Mouse (Mus musculus) CD8-positive naive resting alpha-beta T cell, adult 57 days (primary cell): ENCODE data around the gene Olfr656. TPM values are rescaled to one million over a fixed set of nuclear protein-coding genes. Genes with fewer than 3 reads are reported as not detected.

ENCODE experiments used
- total RNA-seq: library from RNA; stranded (reverse); gene quantifications from one replicate; pipeline ENCODE4 v1.2.4, GENCODE M21; 2023

The Olfr656 gene
- total RNA-seq: not detected

DNA sequence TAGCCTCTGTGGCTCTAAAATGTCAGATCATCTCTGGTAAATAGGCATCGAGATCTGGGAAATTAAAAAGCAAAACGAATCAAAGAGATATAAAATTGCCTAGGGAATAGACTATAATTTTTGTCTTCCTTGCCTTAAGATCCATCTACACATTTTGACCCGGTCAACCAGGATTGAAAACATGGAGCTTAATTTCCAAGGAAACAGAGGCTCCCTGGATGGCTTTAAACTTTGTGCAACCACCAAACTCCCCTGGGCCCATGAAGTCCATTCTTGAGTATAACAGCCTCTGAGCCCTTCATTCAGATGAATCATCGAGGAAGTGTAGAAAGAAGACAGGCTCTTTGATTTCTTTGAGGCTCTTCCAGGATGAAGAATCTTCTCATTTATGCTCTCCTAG, at the start of gene Olfr656:
Gene Olfr656 (plus strand): TSS at position 301 of the 400 bp plus-strand sequence.

DNA sequence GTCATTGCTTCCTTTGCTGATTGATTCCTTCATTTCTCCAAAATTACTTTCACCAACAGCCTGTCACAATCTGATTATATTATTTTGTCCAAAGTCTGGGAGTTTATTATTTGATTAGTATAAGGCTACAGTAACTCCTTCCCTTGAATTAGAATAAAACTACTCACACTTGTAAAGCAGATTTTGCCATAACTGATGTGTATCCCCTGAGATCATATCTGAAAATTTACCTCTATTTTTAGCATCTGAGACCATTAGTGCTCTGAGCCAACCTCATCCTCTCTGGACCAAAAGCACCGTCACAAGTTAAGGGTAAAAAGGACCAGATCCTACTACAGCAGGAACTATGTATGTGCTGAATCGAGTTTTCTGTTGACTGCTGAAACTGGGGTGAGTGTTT, 36.7 kb upstream of the Olfr656 start, which contains the start of gene Olfr653:
Gene Olfr653 (plus strand): TSS at position 301 of the 400 bp plus-strand sequence.

DNA sequence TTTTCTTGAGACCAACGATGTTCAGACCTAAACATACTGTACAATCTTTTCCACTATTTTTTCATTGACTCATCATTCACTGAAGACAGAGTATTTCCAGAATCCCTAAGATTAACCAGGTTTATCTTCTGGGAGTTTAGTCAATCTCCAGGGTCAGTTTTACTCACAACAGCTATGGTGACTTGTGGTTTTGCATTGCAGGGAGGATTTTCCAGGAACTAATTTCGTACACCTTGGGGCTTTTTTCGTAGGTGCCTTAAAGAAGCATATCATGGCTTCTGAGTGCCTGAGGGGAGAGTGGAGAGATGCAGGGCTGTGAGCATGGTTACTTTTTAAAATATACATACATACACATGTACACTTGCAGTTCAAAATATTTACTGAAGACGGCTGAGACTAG, 27.0 kb upstream of the Olfr656 start, which contains the start of gene Olfr654:
Gene Olfr654 (plus strand): TSS at position 301 of the 400 bp plus-strand sequence.

DNA sequence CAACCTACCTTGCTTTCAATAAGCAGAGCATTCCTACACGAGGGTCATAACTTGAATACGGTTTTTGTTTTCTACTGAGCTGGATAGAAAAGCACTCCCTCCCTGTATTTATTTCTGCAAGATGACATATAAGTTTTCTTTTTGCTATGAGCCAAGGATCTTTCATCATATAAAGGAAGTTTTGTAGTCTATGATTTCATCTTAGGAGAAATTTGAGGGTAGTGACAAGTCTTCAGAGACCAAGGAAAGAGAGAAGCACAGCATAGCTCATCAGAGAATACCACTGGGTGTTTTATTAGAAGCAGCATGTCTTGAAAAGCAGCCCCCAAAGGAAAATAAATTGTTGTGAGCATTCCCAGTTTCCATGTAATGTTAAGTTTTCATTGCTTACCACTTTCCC, 12.1 kb upstream of the Olfr656 start, which contains the start of gene Olfr655:
Gene Olfr655 (minus strand): TSS at position 101 of the 400 bp plus-strand sequence.

DNA sequence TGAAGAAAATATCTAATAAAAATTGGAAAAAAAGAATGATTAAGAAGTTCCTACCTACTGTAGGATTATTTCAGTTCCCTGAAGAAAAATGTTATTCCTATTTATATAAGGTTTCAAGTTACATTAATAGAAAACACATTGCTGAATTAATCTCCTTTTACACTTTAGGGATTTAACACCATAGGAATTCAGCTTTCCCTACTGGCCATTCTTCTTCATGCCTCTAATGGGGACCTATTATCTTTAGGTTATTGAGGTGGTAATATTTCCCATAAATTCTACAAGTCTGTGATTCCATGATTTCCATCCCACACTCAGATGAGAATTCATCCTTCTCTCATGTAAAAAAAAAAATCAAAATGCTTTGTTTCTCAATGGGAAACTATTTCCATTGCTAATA, 10.7 kb downstream of the Olfr656 start, which contains the start of gene Olfr657:
Gene Olfr657 (plus strand): TSS at position 301 of the 400 bp plus-strand sequence.

DNA sequence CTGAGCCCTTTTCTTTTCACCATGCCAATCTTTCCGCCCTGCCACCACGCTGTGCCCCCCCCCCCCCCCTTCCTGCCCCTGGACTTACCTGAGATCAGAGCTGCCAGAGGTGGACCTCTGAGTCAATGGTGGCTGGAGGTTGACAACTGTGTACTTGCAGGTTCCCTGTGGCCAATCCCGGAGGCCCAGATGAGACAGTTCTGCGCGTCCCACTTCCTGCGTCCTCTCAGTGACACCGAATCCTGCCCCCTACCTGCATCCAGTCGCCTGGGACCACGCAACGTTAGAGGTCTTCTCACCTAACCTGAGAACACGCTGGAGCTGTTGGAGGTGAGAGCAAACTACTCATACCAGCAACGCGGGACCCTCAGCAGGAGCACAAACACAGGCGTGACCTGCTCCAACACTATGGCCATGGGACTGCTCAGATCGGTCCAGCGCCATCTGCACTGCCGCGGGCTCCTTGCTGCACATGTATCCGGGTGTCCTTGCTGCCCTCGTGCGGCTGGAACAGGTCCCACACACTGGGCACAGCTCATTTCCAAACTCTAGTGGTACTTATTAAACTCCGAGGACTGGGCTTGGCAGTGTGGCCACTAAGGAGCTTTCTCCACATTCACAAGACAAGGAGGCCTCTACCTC, 33.2 kb downstream of the Olfr656 start, which contains the start of gene Olfr658:
Gene Olfr658 (minus strand): TSS at position 465 of the 642 bp plus-strand sequence.

DNA sequence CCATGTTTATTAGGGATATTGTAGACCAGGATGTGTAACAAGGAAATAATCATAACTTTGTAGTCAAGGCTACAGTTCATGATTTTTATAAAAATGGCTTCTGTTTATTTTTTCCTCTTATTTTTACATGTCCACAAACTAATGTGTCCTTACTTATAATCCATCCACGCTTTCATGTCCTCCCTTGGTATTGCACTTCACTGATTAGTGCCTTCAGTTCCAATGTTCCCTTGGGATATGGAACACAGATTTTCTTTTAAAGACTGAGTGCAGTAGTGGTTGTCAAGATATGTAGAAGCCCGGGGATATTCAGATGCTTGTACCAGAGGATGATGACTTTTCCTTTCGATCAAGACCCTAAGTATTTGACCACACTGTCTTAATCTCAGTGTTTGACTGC, 52.7 kb downstream of the Olfr656 start, which contains the start of gene Olfr659:
Gene Olfr659 (plus strand): TSS at position 301 of the 400 bp plus-strand sequence.

Other genes with a start within 250 kb of the Olfr656 start
- 1.9 TPM for gene Trim30b, start 244.1 kb upstream of the Olfr656 start, total RNA-seq
- gene Trim30c, start 213.1 kb upstream of the Olfr656 start, total RNA-seq: 9.8 TPM
- gene Trim30a, start 148.8 kb upstream of the Olfr656 start, total RNA-seq: 73.6 TPM
- 7.2 TPM for gene Trim30d, start 106.1 kb upstream of the Olfr656 start, total RNA-seq
- not detected for gene Olfr651, start 63.8 kb upstream of the Olfr656 start, total RNA-seq
- gene Olfr652, start 53.1 kb upstream of the Olfr656 start, total RNA-seq: not detected
- not detected for gene Olfr653, start 36.6 kb upstream of the Olfr656 start, total RNA-seq
- gene Olfr654, start 26.9 kb upstream of the Olfr656 start, total RNA-seq: not detected
- gene Olfr655, start 12.2 kb upstream of the Olfr656 start, total RNA-seq: 0.40 TPM
- gene Olfr657, start 10.8 kb downstream of the Olfr656 start, total RNA-seq: not detected
- gene Olfr658, start 33.4 kb downstream of the Olfr656 start, total RNA-seq: not detected
- gene Olfr659, start 52.8 kb downstream of the Olfr656 start, total RNA-seq: not detected
- gene Olfr661, start 72.5 kb downstream of the Olfr656 start, total RNA-seq: not detected
- gene Usp17le, start 163.5 kb downstream of the Olfr656 start, total RNA-seq: not detected
- not detected for gene Usp17lb, start 228.6 kb downstream of the Olfr656 start, total RNA-seq
- not detected for gene Usp17la, start 243.1 kb downstream of the Olfr656 start, total RNA-seq